Mouse (Mus musculus) thymus, adult 2 months (tissue): Measurements from ENCODE around the gene Ampd3.

Experiments
- CTCF ChIP-seq: fragments of 200-500 bp; IDR thresholded peaks from 2 replicates; pipeline ENCODE4 v1.5.1; 2012; ENCODE audit warnings: mild to moderate bottlenecking, control low read depth, low read length, moderate library complexity, borderline replicate concordance; ENCODE audit not compliant: control insufficient read depth, poor library complexity, insufficient read depth; ENCODE audit errors: extremely low read depth
- POLR2A ChIP-seq: fragments of 200-500 bp; IDR thresholded peaks from 2 replicates; pipeline ENCODE4 v1.6.1; 2012; ENCODE audit warnings: mild to moderate bottlenecking, low read length, control low read depth, moderate library complexity; ENCODE audit not compliant: control insufficient read depth, poor library complexity, insufficient read depth; ENCODE audit errors: extremely low read depth

- TF ChIP-seq CTCF = no peak
- no peak for TF ChIP-seq POLR2A
Observed at GRCm38 (mm10) chr7:110772343-110772742, 4.3 kb downstream of the Ampd3 start.
